Mouse (Mus musculus) lung, adult 2 months (tissue): ENCODE data around the gene Mgarp. TPM values are rescaled to one million over a fixed set of nuclear protein-coding genes. Genes with fewer than 3 reads are reported as not detected.
"Not testable (repeated sequence)": the region's sequence is repeated elsewhere in the genome, so short reads cannot be mapped to it uniquely, and the experiment has no call there.

ENCODE experiments used
- DNase-seq: peaks from one replicate; pipeline ENCODE4 v3.0.0; 2022
- H3K4me1 ChIP-seq: fragments of 200-500 bp; 2 replicates; pipeline ENCODE4 v1.6.1; 2011; ENCODE audit warnings: low read length; ENCODE audit not compliant: control insufficient read depth, insufficient read depth
- H3K4me3 ChIP-seq: fragments of 200-500 bp; replicated peaks from 2 replicates; pipeline ENCODE3; 2011; ENCODE audit warnings: low read depth, mild to moderate bottlenecking, control low read depth, low read length; ENCODE audit errors: extremely low read depth
- CTCF ChIP-seq: fragments of 200-500 bp; IDR thresholded peaks from 2 replicates; pipeline ENCODE4 v1.5.1; 2011; ENCODE audit warnings: mild to moderate bottlenecking, low read length, control low read depth; ENCODE audit not compliant: insufficient read depth
- POLR2A ChIP-seq: fragments of 200-500 bp; IDR thresholded peaks from 2 replicates; pipeline ENCODE4 v1.6.1; 2011; ENCODE audit warnings: low read depth, mild to moderate bottlenecking, control low read depth, low read length, borderline replicate concordance; ENCODE audit errors: extremely low read depth
- WGBS: fragments of 180-500 bp; shearing (Covaris S2); methylation state at CpG from one replicate; pipeline ENCODE4 v1.1.7; 2018; 5-methylcytosine and 5-hydroxymethylcytosine counted together
- polyA plus RNA-seq: library from polyadenylated mRNA; depleted of rRNA; stranded (reverse); fragments of >200 nt; gene quantifications from 2 replicates; pipeline ENCODE4 v1.2.3, GENCODE M21; 2012; rRNA removed

The Mgarp gene
- polyA plus RNA-seq: not detected in 2 replicates

DNA sequence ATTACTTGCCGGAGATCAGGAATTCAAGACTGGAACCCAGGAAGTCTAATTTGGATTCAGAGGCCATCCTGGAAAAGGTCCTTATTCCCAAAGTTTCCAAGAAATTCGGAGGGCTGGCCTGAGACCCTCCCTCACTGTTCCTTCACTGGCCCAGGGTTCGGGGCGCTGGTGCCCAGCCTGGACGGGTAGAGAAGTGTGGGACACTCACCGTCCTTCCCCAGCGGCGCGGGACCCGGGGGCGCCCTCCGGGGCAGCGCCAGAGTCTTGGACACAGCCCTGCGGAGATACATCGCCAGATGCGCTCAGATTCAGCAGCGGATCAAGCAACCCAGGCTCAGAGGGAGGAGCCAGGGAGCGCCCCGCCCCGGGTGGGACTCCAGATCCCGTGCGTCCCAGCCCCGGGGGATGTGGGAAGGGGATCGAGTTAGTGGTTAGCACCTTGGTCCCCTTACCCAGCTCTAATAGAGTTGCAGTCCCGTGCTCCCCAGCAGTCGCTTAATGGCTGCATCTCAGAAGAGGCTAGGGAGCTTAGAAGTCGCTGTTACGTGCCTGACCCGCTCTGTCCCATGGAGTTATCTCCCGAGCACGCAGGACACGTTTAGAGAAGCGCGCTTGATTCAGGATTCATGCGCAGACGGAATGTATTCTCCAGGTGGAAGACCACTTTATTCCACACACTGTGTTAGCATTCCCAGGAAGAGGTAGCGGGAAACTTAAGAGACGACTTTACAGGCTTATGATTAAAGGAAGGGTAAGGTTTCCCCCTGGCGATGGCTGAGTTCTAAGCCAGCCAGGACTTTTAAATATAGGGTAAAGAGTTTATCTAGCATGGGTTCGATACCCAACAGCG lies at the start of gene Mgarp:
Gene Mgarp, minus strand, starts transcription at position 520 of the 850 bp plus-strand sequence.
- no peaks in the 10 kb centered on the region for H3K4me1 ChIP-seq
- no peak for TF ChIP-seq POLR2A
- TF ChIP-seq CTCF: 0 out of 2 replicates have a peak, but pooled peaks have one; percentile 4
- peak; percentile 58 for DNase-seq
- peak within 1 kb of the TSS; percentile 11 for H3K4me3 ChIP-seq
- WGBS: 2% methylated on average over 41 of the region's 41 CpGs

- Histone ChIP-seq H3K4me1 (no peaks in the 10 kb centered on the region), H3K4me3 (no peak overlapping the region)
- no peak for DNase-seq
- no peak for TF ChIP-seq CTCF
- TF ChIP-seq POLR2A: no peak
- WGBS: 92% methylated on average over 3 of the region's 3 CpGs
These were observed 38.5 kb upstream of the Mgarp start for GRCm38 (mm10) chr3:51434871-51435595.

- DNase-seq, H3K4me1 ChIP-seq, H3K4me3 ChIP-seq: not testable (repeated sequence)
- WGBS: 86% methylated on average over 5 of the region's 5 CpGs
These were observed 37.8 kb upstream of the Mgarp start for GRCm38 (mm10) chr3:51434364-51434763.

DNA sequence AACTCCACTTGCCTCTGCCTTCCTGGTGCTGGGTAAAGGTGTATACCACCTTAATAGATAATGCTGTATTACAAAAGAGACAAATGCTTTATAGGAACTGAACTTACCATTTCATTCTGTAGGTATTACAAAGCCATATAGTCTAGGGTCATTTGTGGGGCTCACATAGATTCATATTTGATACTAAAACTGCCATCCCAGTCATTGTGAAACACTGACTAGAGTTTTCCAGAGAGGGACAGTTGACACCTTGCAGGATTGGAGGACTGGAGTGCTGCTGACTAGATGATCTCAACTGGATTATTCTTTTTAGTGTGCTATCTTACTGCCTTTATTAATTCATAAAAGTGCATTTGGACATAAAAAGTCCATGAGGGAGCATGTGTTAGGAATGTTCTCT lies 28.9 kb upstream of the Mgarp start:
- H3K4me3 ChIP-seq: no peak overlapping the region
- H3K4me1 ChIP-seq: no peaks in the 10 kb centered on the region; the same call in 1 of the 2 replicates
- no peak for DNase-seq
- TF ChIP-seq POLR2A (no peak), CTCF (no peak)

GRCm38 (mm10) chr3:51421921-51422320 lies 25.4 kb upstream of the Mgarp start:
- 50% methylated on average over 3 of the region's 3 CpGs for WGBS
- Histone ChIP-seq H3K4me3 (no peak overlapping the region), H3K4me1 (peaks cover 6% of the 10 kb centered on the region)
- DNase-seq: no peak
- no peak for TF ChIP-seq POLR2A
- TF ChIP-seq CTCF: no peak

DNA sequence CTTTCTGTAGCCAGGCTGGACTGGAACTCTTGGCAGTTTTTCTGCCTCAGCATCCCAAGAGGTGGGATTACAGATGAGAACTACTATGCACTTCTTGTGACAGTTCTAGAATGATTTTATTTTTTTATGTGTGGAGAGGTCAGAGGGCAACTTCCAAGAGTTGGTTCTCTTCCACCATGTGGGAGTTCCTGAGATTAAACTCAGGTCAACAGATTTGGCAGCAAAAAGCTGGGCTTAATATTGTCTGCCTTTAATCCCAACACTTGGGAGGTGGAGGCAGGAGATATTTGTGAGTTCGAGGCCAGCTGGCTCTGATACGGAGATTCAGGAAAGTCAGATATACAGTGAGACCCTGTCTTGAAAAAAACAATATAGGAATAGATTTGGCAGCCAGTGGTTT lies 21.4 kb upstream of the Mgarp start:
- no peak overlapping the region for H3K4me3 ChIP-seq
- no peak for TF ChIP-seq CTCF
- no peak for TF ChIP-seq POLR2A
- peaks cover 10% of the 10 kb centered on the region for H3K4me1 ChIP-seq
- DNase-seq: no peak
- 42% methylated on average over 2 of the region's 2 CpGs for WGBS

DNA sequence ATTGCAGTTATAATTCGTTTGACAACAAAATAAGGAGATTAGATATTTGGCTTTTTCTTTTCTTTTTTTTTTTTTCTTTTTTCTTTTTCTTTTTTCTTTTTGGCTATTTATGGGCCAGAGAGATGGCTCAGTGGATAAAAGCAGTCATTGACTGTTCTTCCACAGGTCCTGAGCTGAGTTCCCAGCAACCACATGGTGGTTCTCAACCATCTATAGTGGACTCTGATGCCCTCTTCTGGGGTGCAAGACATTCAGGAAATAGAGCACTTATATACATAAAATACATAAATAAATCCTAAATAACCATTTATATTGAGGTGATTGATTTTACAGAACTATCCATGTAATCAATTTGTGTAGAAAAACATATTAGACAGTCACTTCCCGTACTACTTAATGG lies 20.9 kb upstream of the Mgarp start:
- TF ChIP-seq CTCF: no peak
- no peak for TF ChIP-seq POLR2A
- no peak overlapping the region for H3K4me3 ChIP-seq
- WGBS: 33% methylated on average over 2 of the region's 2 CpGs
- DNase-seq: no peak
- H3K4me1 ChIP-seq: peaks cover 10% of the 10 kb centered on the region

DNA sequence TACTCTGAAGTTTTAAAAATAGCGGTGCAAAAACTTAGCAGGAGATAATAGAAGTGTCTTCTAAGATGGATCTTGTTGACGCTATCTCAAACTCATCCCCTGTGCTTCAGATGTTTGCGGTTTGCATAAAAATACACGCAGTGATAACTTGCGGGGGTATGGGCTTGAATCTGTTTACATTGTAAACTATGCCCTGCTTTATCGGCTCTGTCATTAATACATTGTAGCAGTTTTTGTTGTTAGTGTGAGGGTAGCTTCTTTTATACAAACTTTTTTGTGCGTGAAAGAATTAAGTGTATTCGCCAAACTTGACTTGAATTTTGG lies 20.6 kb upstream of the Mgarp start:
- 5% methylated on average over 8 of the region's 8 CpGs for WGBS
- no peak for DNase-seq
- TF ChIP-seq CTCF: no peak
- no peak for TF ChIP-seq POLR2A
- Histone ChIP-seq H3K4me3 (peak overlapping the region; percentile 98), H3K4me1 (peaks cover 10% of the 10 kb centered on the region)

DNA sequence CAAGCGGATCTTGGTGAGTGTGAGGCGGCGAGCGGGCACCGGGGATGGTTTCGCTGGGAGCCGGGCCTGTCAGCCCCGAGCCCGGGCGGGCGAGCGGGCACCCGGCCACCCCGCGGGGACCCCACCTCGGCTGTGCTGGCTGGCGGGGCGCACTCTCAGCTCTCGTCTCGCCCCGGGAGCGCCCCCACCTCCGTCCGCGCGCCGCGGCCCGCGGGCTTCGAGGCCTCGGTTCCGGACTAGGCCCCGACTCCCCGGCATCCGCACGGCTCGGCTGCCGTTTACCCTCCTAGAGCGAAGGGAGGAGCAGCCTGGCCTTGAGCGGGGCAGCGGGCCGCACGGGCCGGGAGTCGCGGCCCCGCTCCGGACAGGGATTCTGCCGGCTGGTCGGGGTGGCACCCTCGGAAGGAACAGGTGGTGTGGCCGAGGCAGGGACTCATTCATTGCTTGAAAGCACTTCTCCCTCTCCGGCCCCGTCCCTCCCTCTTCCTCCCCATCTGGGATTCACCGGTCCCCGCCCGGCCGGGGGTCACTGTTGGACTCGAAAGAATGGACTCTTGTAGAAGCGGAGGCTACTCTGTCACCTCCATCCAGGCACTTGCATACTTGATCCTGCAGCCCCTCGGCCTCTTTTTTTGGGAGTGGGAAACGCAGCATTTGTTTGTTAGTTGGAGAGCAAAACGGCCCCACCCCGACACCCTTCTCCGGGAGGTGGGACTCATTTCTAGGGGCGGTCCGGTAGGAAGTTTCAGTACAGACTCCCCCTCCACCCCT lies 20.0 kb upstream of the Mgarp start:
- H3K4me1 ChIP-seq: peaks cover 10% of the 10 kb centered on the region
- WGBS: under 1% methylated on average over 68 of the region's 68 CpGs
- no peak for TF ChIP-seq CTCF
- peak; percentile 48 for DNase-seq
- H3K4me3 ChIP-seq: peak overlapping the region; percentile 98

GRCm38 (mm10) chr3:51416073-51416363 lies 19.5 kb upstream of the Mgarp start:
- under 1% methylated on average over 29 of the region's 30 CpGs for WGBS
- H3K4me1 ChIP-seq: peaks cover 10% of the 10 kb centered on the region
- H3K4me3 ChIP-seq: peak overlapping the region; percentile 98
- TF ChIP-seq CTCF (no peak), POLR2A (no peak)
- DNase-seq: no peak
